Mouse (Mus musculus) megakaryocyte-erythroid progenitor cell, adult 5-6 weeks (primary cell): ENCODE results near the gene Gm34653. TPM values are rescaled to one million over a fixed set of nuclear protein-coding genes. Genes with fewer than 3 reads are reported as not detected.
"Not testable (repeated sequence)": the region's sequence is repeated elsewhere in the genome, so short reads cannot be mapped to it uniquely, and the experiment has no call there.

Experiments used
- ATAC-seq: replicated peaks from 2 replicates; pipeline ENCODE4 v1.8.0; 2016; ENCODE audit warnings: mild to moderate bottlenecking, inconsistent platforms; ENCODE audit not compliant: severe bottlenecking, poor library complexity, low FRiP score, low TSS enrichment
- total RNA-seq, 2 experiments: library from RNA; stranded (forward) in 1 of 2; stranded (reverse) in 1 of 2; fragments of 200-1000, 215-1000 nt in 1 of 2; fragments of >200 nt in 1 of 2; fragmentation: Nextera tagmentation in 1 of 2; gene quantifications; 2 replicates each; pipeline ENCODE4 v1.2.3; 2014 to 2017

The Gm34653 gene
- total RNA-seq (2014; fragmentation: Nextera tagmentation) (0.37 and 1.9 TPM in 2 replicates), total RNA-seq (2017) (not detected in 2 replicates)

DNA sequence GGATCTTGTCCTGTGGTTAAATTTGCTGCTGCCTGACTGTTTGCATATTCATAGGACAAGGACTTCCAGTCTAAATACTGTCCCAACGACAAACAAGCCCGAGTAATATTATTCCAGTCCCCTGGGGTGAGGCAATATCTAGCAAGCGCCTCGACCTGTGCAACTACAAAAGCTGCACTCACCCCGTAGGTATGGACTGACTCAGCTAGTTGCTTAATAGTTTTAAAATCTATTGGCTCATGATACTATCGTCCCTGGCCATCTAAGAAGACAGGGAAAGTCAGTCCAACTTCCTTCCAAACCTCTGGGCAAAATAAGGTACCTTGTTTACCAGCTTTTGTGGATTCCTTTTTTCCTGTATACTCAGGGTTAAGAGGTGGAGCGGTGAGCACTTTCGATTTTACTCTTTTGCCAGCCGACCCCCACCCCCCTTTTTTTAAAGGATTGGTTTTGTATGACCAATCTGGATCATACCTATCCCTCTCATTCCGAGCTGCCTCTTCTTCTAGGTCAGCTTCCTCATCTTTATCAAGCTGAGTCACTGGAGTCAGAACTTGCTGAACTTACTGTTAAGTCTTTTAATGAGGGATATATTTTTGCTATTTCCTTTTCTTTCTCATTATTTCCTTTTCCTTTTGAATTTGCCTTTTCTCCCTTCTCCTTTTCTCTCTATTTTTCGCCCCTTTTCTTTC lies at the start of gene Gm34653:
Gene Gm34653 (plus strand): TSS at position 242 of the 692 bp plus-strand sequence.
- not testable (repeated sequence) for ATAC-seq

DNA sequence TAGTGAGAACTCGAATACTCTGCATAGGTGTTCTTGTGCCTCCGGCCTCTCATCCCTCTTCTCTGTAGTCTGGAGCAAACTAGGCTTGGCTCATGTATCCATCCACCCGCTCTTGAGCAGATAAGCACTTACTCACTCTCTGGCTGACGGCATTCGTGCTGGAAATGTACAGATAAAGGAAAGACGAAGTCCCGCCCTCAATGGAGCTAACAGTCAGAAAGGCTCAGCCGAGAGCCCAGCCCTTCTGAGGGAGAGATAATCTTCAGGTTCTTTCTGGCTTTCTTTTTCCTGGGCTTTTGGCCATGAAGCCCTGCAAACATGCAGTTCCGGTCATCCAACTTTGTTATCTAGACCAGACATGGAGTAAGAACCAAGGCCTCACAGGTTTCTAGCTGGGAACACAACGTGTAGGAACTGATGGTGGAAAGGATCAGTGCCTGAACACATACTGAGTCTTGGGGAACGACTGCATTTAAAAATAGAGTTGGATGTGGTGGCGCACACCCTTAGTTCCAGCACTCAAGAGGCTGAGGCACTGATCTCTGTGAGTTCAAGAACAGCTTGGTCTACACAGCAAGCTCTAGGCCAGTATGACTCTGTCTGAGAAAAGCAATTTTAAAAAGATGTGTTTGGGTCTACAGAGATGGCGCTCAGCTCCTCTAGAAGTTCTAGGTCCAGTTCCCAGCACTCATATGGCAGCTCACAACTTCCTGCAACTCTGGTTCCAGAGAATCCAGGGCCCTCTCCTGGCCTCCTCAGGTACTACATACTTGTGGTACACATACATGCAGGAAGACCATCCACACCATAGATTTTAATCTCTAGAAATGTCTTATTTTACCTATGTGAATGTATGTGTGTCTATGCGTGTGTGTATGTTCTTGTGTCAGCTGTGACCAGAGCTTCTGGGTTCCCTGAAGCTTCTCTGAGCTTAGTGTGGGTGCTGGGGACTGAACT lies 49.5 kb upstream of the Gm34653 start:
- ATAC-seq = peak; percentile 94

DNA sequence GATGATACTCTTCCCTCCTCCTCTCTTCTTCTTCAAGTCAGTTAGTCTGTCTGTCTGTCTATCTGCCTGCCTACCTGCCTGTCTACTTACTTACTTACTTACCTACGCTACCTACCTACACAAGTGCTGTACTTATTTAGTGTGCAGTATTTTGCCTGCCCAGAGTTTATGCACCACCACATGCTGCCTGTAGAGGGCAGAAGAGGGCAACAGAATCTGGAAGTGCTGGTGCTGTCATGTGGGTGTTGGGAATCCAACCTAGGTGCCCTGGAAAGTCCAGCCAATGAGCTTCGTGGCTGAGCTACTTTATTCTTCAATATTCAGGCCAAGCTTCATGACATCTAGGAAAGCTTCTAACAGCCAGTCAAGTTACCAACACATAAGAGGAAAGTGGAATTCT lies 48.7 kb upstream of the Gm34653 start:
- ATAC-seq = peak; percentile 38

DNA sequence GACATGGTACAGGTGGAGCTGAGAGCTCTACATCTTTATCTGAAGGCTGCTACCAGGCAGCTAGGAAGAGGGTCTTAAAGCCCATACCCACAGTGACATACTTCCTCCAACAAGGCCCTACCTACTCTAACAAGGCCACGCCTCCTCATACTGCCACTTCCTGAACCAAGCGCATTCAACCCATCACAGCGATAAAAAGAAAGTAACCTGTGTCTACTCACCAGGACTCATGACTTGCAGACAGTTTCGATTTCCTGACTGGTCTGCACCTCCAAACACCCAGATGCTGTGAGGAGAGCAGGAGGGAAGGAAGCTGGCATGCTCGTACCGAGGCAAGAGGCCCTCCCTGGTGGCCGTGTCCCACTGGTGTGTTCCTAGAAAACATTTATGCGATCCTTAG lies 42.5 kb upstream of the Gm34653 start:
- peak; percentile 79 for ATAC-seq

DNA sequence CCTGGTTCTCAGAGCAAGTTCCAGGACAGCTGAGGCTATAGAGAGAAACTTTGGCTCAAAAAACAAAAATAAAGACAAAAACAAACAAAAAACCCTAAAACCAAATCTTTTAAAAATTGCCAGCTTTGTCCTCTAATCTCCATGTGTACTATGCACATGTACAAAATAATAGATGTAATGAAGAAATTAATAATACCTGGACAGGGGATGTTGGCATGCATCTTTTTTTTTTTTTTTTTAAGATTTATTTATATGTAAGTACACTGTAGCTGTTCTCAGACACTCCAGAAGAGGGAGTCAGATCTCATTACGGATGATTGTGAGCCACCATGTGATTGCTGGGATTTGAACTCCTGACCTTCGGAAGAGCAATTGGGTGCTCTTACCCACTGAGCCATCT lies 40.3 kb upstream of the Gm34653 start:
- not testable (repeated sequence) for ATAC-seq

DNA sequence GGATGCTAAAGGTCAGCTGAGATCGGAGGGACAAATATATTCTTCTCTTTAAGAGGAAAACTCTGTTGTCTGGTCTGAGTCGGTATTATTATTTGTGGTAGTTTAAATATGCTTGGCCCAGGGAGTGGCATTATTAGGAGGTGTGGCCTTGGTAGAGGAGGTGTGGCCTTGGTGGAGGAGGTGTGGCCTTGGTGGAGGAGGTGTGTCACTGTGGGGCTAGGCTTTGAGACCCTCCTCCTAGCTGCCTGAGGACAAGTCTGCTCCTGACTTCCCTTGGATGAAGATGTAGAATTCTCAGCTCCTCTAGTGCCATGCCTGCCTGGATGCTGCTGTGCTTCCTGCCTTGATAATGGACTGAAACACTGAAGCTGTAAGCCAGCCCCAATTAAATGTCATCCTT lies 38.3 kb upstream of the Gm34653 start:
- ATAC-seq = no peak

DNA sequence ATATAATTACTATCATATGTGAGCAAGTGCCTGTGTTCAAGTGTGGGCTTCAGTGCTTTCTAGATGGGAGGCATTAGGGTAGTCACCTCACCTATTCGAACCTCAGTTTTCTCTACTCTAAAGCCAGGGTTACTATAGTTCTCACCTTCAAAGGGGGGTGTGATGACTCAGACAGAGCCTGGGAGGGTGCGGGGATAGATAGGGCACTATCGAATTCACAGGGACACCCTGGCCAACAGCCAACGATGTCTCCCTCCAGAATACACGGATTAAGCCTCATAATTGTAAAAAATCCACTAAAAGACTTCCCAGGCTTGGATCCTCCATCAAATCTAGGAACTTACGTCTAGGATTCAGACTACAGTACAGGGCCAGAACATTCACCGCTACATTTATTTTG lies 37.4 kb upstream of the Gm34653 start:
- no peak for ATAC-seq

DNA sequence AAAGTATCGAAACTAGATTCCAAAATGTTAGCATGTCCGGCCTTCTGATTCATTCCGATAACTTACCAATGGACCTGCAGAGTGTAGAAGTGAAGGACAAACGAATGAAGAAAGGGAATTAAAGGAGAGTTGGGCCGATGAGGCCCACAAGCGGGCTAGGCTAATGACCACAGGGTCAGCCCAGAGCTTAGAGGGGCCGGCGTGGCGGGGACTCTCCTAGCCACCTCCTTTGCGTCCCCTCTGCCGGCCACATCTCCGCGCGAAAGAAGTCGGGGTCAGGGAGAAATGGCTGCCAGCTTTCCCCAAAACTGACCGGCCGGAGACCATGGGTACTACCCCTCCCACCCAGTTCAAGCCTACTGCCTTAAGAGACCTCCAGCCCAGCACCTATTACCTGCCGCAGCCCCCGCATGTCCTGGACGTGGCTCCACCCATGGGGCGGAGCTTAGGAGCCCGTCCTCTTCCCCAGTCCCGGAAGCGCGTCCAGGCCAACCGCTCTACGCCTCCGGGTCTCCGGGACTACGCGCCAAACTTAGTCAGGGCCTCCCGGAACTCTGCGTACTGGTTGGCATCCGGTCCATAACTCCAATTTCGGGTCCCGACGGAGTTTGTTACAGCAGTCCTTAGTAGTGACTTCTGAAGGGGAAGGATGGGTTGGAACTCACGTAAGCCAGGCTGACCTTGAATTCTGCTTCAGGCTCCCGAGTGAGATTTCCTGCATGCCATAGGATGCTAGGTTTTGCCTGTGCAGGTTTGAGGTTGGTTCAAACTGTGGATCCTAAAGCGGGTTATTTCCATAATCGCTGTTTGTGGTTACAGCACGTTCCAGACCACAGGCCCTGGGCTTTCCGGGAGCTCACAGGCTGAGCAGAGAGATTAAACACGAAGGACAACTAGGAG lies 33.2 kb upstream of the Gm34653 start, which contains the start of gene Rabepk:
Gene Rabepk (minus strand): TSS at position 556 of the 900 bp plus-strand sequence.
- ATAC-seq = peak; percentile 73

DNA sequence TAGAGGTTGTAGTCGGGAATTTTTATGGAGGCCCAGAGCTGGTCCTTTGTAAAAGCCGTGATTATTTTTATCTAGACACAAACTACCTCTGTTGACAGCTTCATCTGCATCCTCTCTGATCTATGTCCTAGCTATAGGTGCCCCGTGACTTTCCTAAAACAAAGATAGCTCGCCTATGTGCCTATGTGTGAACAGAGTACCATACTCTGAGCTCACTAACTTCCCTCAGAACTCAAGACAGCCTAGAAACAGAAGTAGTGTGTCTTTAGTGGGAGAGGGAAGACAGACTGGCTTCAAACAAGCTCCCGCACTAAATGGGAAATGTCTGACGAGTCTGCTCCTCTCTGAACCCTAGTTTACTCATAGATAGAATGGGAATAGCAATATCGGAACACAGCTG lies 32.4 kb upstream of the Gm34653 start:
- ATAC-seq = no peak

DNA sequence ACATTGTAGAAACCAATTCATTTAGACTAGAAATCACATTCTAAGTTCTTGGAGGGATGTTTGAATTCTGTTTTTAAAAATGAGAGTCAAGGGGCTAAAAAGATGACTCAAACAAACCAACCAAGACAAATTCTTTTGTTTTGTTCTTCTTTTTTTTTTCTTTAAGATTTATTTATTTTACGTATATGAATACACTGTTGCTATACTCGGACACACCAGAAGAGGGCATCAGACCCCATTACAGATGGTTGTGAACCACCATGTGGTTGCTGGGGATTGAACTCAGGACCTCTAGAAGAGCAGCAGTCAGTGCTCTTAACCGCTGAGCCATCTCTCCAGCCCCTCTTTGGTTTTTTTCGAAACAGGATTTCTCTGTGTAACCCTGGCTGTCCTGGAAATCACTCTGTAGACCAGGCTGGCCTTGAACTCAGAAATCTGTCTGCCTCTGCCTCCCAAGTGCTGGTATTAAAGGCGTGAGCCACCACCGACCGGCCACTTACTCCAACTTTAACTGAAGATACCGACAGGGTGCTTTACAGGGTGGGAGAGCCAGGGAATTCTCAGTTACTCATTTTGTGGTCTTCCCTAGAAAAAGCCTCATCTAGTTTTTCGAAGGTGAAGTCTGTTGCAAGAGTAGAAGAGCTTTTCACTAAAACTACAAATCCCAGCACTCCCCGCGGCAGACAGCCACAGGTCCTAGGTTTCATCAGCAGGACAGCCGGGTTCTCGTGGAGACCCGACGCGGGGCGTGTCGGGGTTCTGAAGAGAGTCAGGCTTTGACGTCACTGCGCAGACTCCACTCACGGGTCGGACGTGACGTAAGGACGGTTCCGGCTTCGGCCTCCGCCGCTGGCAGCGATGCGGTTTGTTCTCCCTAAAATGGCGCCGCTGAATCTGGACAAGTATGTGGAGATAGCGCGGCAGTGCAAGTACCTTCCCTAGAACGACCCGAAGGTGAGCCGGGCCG lies 31.0 kb upstream of the Gm34653 start:
- peak; percentile 84 for ATAC-seq

DNA sequence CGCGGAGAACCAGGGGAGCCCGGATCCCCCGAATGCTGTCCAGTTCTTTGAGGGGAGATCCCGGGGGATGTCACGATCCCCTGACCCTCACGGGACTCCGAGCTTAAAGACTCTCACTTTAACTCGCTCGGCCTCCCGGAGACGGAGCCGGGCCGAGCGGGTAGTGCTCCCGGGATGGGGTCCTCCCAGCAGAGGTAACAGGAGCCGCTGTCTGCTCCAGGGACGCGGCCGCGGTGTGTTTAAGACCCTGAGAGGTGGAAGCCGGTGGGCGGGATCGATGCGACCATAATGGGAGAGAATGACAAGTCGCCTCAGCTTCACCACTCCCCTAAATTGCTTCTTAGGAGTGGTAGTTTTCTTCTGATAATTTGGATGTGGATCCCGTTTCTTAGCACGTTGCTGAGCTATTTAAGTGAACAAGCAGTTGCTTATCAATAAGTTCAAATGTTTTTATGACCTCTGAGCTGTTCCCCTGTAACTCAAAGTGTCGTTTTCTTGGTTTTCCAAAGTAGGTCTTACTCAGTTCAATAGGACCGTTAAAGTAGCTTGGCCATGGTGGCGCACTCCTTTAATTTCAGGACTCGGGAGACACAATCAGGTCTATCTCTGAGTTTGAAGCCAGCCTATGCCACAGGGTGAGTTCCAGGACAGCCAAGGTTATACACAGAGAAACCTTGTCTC lies 30.1 kb upstream of the Gm34653 start:
- ATAC-seq = peak; percentile 46

DNA sequence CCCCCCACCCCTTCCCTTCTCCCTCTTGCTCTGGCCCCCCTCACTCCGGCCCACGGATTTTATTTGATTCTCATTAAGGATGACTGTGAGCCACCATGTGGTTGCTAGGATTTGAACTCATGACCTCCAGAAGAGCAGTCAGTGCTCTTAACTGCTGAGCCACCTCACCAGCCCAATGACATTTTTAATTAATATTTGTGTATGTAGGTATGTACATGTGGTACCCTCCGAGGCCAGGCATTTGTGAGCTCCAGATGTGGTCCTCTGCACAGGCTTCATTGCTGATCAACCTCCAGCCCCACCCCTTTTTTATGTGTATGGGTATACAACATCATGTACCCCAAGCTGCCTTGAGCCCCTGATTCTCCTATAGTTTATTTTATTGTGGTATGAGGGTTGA lies 29.1 kb upstream of the Gm34653 start:
- no peak for ATAC-seq

DNA sequence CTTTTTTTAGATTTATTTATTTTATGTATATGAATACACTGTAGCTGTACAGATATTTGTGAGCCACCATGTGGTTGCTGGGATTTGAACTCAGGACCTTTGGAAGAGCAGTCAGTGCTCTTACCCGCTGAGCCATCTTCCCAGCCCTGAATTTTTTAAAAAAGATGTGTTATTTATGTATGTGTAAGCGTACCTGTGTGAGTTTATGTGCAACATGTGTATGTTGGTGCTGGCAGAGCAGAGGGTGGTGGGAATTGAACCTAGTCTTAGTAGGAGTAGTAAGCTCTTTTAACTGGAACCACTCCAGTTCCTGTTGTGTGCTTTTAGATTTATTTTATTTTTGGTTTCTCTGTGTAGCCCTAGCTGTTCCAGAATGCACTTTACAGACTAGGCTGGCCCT lies 28.6 kb upstream of the Gm34653 start:
- no peak for ATAC-seq

DNA sequence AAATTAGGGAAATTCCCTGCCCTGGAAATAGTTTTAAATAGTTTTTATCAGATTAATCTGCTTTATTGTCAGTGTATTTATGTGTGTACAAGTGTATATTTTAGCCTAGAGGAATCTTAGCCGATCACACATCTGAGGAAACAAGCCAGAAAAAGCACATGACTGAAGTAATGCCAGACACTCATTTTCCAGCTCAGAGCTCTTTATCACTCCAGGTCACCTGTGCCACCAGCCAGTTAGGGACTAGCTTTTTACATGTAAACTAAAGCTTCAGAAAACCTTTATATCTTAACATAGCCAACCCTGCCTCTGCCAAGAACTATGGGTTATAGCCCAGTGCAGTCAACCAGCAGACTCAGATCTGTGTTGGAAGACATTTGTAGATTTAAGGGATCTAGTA lies 28.0 kb upstream of the Gm34653 start:
- peak; percentile 69 for ATAC-seq

DNA sequence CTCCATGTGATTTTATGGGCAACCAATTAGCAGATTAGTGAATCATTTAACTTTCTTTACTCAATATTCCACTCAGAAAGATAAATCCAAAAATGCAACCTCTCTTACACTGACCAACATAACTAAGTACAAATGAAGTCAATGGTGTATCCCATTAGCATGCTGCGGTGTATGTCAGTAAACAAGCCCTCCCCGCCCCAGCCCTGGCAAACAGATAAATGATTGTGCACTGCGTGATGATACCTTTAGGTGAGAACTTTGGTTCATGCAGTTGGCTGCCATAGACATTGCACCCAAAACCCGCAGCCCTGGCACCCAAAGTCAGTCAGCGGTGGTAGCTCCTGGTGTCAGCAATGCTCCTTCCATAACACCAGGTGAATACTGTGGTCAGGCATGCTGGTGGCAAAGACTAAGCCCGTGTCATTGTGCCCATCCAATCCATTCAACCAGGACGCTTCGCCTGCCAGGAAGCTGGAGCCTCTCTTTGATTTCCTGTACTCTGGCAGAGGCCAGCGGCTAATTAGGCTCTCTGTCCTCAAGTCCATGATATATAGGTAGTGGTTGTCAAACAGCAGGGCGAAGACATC lies 27.4 kb upstream of the Gm34653 start:
- ATAC-seq = no peak

DNA sequence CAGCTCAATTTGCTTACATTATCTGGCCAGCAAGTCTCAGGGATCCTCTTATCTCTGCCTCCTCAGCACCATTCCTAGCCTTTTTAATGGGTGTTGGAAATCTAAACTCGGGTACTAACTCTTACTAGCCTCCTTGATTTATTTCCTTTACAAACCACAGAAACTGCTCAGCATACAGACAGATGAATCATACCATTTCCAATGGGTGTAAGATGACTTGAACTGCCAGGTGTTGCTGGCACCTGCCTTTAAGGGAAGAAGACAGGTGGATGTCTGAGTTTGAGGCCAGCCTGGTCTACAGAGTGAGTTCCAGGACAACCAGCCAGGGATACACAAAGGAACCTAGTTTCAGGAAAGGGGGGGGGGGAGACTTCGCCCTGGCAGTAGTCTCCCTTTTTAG lies 24.8 kb upstream of the Gm34653 start:
- no peak for ATAC-seq

DNA sequence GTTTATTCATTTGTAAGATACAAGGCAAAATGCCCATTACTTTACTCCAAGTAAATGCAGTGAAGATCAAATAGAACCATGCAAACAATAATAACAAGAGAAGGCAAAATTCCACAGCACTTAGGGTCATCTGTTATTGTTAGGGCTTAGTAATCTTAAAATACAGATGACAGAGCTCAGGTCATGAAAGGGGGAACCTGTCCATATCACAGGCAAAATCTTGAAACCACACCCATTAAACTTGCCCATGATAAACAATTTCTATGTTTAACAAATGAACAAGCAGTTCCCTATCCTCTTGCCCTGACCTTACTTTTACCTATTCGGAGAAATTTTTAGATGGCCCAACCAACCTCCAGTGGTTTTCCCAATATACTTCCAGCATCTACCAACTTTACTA lies 23.2 kb upstream of the Gm34653 start:
- no peak for ATAC-seq

DNA sequence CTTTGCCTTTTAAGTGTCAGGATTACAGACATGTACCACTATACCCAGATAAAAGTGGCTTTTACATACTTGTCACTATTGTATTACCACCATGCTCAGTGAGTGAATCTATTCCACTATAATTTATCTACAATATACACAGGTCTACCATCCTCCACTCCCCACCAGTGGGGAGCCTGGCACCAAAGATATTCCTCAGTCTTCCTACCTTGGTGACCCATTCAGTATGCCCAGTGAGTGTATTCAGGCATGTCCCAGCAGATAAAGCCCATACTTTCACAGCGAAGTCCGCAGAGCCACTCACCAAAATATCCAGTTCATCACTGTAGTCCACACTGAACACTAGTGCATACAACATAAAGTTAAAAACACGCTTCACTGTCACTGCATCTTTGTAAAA lies 22.0 kb upstream of the Gm34653 start:
- ATAC-seq = peak; percentile 79
